Mouse (Mus musculus) liver, postnatal 0 days (tissue): ENCODE measurements around the gene Cldn10. TPM values are rescaled to one million over a fixed set of nuclear protein-coding genes. Genes with fewer than 3 reads are reported as not detected.
"Not testable (repeated sequence)": the region's sequence is repeated elsewhere in the genome, so short reads cannot be mapped to it uniquely, and the experiment has no call there.

Source experiments
- ATAC-seq: fragments of 200-750 bp; cut with Nextera tagmentation; 2 replicates; pipeline ENCODE4 v1.8.0; 2017; ENCODE audit warnings: mild to moderate bottlenecking, moderate library complexity
- DNase-seq: peaks from one replicate; pipeline ENCODE4 v3.0.0-alpha.2; 2016
- H3K27ac ChIP-seq: fragments of 300-500 bp; sonication (generic); 2 replicates; pipeline ENCODE4 v1.5.1; 2014; ENCODE audit warnings: antibody characterized with exemption, moderate library complexity, mild to moderate bottlenecking, low read depth
- H3K27me3 ChIP-seq: fragments of 300-500 bp; sonication (generic); 2 replicates; pipeline ENCODE4 v1.6.1; 2014; ENCODE audit warnings: low read length, control low read depth, mixed read lengths; ENCODE audit not compliant: insufficient read depth
- H3K36me3 ChIP-seq: fragments of 300-500 bp; sonication (generic); replicated peaks from 2 replicates; pipeline ENCODE4 v1.6.1; 2014; ENCODE audit warnings: mild to moderate bottlenecking, control low read depth, low read length, moderate library complexity, mixed read lengths; ENCODE audit not compliant: insufficient read depth
- H3K4me1 ChIP-seq: fragments of 300-500 bp; sonication (generic); 2 replicates; pipeline ENCODE4 v1.6.1; 2014; ENCODE audit warnings: antibody characterized with exemption, mild to moderate bottlenecking, control low read depth; ENCODE audit not compliant: insufficient read depth
- H3K4me2 ChIP-seq: fragments of 300-500 bp; sonication (generic); 2 replicates; pipeline ENCODE4 v1.6.1; 2014; ENCODE audit warnings: low read depth, mild to moderate bottlenecking, low read length, moderate library complexity, mixed read lengths
- H3K4me3 ChIP-seq: fragments of 300-500 bp; sonication (generic); 2 replicates; pipeline ENCODE4 v1.5.1; 2014; ENCODE audit warnings: low read depth, low read length
- H3K9ac ChIP-seq: fragments of 300-500 bp; sonication (generic); replicated peaks from 2 replicates; pipeline ENCODE4 v1.6.1; 2014; ENCODE audit warnings: mild to moderate bottlenecking, moderate library complexity
- H3K9me3 ChIP-seq: fragments of 300-500 bp; sonication (generic); 2 replicates; pipeline ENCODE4 v1.6.1; 2016; ENCODE audit warnings: mild to moderate bottlenecking, control low read depth, low read length, mixed read lengths
- CTCF ChIP-seq: sonication (generic); IDR thresholded peaks from 2 replicates; pipeline ENCODE4 v1.5.1; 2016; ENCODE audit warnings: antibody characterized with exemption, low read depth
- EP300 ChIP-seq: IDR thresholded peaks from 2 replicates; pipeline ENCODE4 v1.6.1; 2016; ENCODE audit warnings: antibody characterized with exemption, low read depth, mild to moderate bottlenecking
- WGBS: fragments of 180-500 bp; shearing (Covaris S2); extraction: QIAGEN DNeasy Blood & Tissue Kit; methylation state at CpG from one replicate; pipeline ENCODE4 v1.1.7; 2014; ENCODE audit not compliant: insufficient replicate concordance; 5-methylcytosine and 5-hydroxymethylcytosine counted together
- polyA plus RNA-seq: library from polyadenylated mRNA; unstranded; fragments of >200 nt; fragmentation: Nextera tagmentation; extraction: Ambion mirVana; gene quantifications from 2 replicates; pipeline ENCODE4 v1.2.1, GENCODE M21; 2015

Gene Cldn10
- polyA plus RNA-seq, 1 experiment from 2014 or later = 0.61 TPM

DNA sequence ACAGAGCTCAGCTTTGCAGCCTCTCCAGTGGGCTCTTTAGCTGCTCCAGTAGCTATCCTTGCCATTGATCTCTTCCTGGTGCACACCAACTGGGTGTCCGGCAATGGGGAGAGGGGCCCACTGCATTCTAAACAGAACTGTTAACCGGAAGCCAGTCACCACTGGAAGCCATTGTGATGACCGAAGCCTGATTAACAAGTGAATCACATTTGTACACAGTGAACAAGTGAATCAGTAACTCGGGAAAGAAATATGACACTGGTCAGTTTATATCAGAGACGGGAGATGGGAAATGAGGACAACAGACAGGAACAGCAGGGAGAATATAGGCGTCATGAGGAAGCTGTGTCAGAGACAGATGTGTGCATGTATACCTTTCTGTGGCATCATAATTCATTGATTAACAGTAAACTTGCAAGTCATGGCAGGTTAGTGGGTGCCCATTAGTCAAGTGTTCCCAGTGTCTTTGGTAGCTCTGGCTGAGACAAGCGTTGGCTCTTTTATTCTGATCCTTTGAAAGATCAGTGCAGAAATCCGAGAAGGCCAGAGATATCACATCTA, 36.4 kb upstream of the Cldn10 start:
- Histone ChIP-seq H3K4me2 (peak overlapping the region; percentile 0; the same call in 1 of the 2 replicates), H3K4me1 (peaks cover 15% of the 10 kb centered on the region), H3K4me3 (no peak overlapping the region), H3K9me3 (no peaks in the 10 kb centered on the region), H3K27ac (peak overlapping the region; percentile 53), H3K27me3 (no peaks in the 10 kb centered on the region), H3K9ac (no peak overlapping the region), H3K36me3 (no peaks in the 10 kb centered on the region)
- peak; percentile 29; the same call in 1 of the 2 replicates for ATAC-seq
- no peak for DNase-seq
- TF ChIP-seq EP300 (no peak), CTCF (no peak)
- 79% methylated on average over 8 of the region's 8 CpGs for WGBS

DNA sequence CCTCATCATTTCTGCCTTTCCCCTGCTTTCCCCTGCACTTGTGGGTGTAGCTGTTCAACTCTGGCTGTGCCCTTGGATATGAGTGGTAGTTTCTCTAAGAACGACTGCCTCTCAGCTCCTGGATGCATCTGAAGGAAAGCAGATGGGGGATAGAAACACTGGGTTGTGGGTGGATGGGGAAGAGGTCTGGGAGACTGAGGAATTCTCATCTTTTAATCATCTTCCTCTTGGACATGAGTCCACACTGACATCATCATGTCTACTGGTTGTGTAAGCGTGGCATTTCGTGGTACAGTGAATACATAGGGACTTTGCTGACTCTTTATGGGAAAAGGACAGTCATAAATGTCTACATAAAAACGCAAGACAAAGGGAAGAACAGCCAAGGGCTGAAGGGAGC, 31.7 kb upstream of the Cldn10 start:
- Histone ChIP-seq H3K36me3 (no peaks in the 10 kb centered on the region), H3K27me3 (no peaks in the 10 kb centered on the region; the same call in 1 of the 2 replicates), H3K9me3 (no peaks in the 10 kb centered on the region), H3K4me2 (no peak overlapping the region), H3K4me3 (no peak overlapping the region), H3K9ac (no peak overlapping the region), H3K4me1 (peaks cover 5% of the 10 kb centered on the region; the same call in 1 of the 2 replicates), H3K27ac (no peak overlapping the region)
- WGBS = 77% methylated on average over 4 of the region's 4 CpGs
- DNase-seq (no peak), ATAC-seq (no peak)
- TF ChIP-seq EP300 (no peak), CTCF (no peak)

DNA sequence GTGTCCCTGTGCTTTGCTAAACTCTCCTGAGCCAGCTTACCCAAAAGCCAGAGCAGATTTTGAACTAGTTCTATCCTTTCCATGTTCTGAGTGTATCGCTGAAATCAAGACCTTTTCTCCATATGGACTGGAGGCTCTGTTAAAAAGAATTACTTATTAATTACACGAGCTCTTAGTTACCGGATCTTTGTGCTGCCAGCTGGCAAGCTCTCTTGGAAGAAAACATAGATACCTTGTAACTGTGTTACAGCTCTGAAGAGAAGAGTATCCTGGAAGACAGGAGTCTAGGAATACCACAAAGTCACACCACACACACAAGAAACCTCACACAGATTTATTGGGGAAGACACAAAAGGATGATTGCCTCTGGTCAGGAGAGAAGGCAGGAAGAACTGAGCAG, 31.1 kb upstream of the Cldn10 start:
- H3K4me3 ChIP-seq = no peak overlapping the region
- ATAC-seq (no peak), DNase-seq (no peak)
- no peak overlapping the region for H3K4me2 ChIP-seq
- WGBS = 77% methylated on average over 3 of the region's 3 CpGs
- H3K9ac ChIP-seq = no peak overlapping the region
- no peaks in the 10 kb centered on the region for H3K9me3 ChIP-seq
- H3K36me3 ChIP-seq = no peaks in the 10 kb centered on the region
- no peak for TF ChIP-seq EP300
- H3K27ac ChIP-seq = no peak overlapping the region
- H3K27me3 ChIP-seq = no peaks in the 10 kb centered on the region; the same call in 1 of the 2 replicates
- H3K4me1 ChIP-seq = no peaks in the 10 kb centered on the region

DNA sequence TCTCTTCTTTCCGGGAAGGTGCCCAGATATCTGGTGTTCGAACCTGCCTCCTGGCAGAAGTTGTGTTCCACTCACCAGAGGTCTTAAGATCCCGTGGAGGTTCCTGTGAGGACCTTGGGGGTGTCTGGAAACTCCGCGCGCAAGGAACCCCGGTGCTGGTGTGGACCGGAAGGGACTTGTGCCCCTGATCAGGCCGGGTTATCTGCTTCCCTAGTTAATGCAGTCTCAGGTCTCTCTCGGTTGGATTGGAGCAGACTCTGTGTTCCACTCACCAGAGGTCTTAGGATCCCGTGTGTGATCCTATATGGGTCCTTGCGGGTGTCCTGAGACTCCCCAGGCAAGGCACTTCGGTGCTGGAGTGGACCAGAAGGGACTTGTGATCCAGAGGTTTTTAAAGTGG, 24.3 kb upstream of the Cldn10 start:
- H3K27ac ChIP-seq, H3K4me2 ChIP-seq, H3K9me3 ChIP-seq, ATAC-seq, H3K36me3 ChIP-seq, H3K9ac ChIP-seq, H3K4me3 ChIP-seq, H3K4me1 ChIP-seq, DNase-seq: not testable (repeated sequence)
- WGBS = 90% methylated on average over 13 of the region's 13 CpGs
- H3K27me3 ChIP-seq = peaks cover 12% of the 10 kb centered on the region; the same call in 1 of the 2 replicates

DNA sequence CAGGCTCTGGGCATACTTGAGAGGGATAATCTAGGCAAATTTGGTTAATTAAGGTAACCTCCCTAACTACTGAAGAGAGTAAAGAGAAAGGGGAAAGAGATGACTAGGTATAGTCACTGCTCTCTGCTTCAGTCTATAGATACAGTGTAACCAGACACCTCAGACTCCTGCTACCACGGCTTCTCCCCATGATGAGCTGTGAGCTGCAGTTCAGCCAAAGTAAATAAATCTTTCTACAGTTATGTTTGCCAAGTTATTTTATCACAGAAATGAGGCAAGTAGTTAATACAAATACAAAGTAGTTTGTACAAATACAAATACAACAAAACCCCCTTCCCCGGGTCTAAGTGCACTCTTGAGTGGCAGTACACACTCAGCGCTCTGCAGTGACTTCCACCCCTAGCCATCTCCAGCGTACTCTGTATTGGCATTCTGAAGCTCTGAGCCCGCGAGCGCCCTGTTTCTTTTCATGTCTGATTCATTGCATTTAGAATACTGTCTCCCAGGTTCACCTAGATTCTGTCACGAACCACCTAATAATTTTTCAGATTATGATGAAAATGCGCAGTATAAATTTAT, 23.7 kb upstream of the Cldn10 start:
- Histone ChIP-seq H3K36me3 (no peaks in the 10 kb centered on the region), H3K27ac (no peak overlapping the region), H3K27me3 (peaks cover 15% of the 10 kb centered on the region; the same call in 1 of the 2 replicates), H3K4me3 (no peak overlapping the region), H3K4me1 (no peaks in the 10 kb centered on the region), H3K9me3 (no peaks in the 10 kb centered on the region), H3K4me2 (no peak overlapping the region), H3K9ac (no peak overlapping the region)
- TF ChIP-seq EP300 (no peak), CTCF (no peak)
- WGBS = 73% methylated on average over 9 of the region's 9 CpGs
- ATAC-seq = peak; percentile 41; the same call in 1 of the 2 replicates
- DNase-seq = no peak

DNA sequence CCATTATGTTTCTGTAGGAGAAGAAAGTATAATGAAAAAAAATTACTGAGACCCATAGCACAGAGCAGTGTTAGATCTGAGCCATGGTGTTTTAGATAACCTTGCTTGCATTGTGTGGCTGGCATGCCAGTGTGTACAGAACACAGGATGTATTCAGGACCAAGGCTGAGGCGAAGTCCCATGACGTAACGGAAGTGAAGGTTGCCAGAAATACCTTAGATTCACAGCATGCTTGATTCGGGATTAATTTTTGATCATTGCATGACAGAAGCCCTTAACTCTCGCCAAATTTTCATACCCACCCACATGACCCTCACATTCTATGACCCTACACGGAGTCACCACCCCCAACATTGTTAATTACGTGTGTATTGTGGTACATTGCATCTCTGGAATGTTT, 22.4 kb upstream of the Cldn10 start:
- no peaks in the 10 kb centered on the region for H3K4me1 ChIP-seq
- H3K9ac ChIP-seq = no peak overlapping the region
- no peaks in the 10 kb centered on the region for H3K36me3 ChIP-seq
- peaks cover 22% of the 10 kb centered on the region; the same call in 1 of the 2 replicates for H3K27me3 ChIP-seq
- H3K9me3 ChIP-seq = no peaks in the 10 kb centered on the region
- no peak overlapping the region for H3K27ac ChIP-seq
- DNase-seq (no peak), ATAC-seq (no peak)
- no peak overlapping the region for H3K4me3 ChIP-seq
- no peak for TF ChIP-seq CTCF
- TF ChIP-seq EP300 = no peak
- H3K4me2 ChIP-seq = no peak overlapping the region
- 80% methylated on average over 7 of the region's 7 CpGs for WGBS

DNA sequence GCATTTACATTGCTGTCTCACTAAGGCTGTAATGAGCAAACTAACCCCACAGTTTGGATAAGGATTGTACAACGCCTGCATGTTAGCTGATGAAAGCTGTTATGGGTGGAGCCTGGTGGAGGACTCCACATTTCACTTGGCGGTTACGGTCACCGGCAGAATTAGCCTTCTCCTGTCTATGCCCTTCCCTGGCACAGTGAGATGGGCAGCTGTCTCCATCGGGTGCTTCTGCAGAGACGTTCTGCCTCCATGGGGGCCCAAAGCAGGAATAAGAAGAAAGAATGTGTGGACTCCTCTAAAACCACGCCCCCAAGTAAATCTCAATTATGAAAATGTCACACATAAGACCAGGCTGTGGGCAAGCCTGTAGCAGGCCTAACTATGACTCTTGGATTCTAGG, 21.8 kb upstream of the Cldn10 start:
- Histone ChIP-seq H3K9me3 (no peaks in the 10 kb centered on the region), H3K4me3 (no peak overlapping the region), H3K4me2 (no peak overlapping the region), H3K4me1 (no peaks in the 10 kb centered on the region), H3K27me3 (peaks cover 23% of the 10 kb centered on the region; the same call in 1 of the 2 replicates), H3K36me3 (no peaks in the 10 kb centered on the region), H3K27ac (no peak overlapping the region), H3K9ac (no peak overlapping the region)
- DNase-seq = no peak
- no peak for TF ChIP-seq CTCF
- TF ChIP-seq EP300 = no peak
- WGBS = 60% methylated on average over 7 of the region's 7 CpGs
- ATAC-seq = no peak
